Mouse (Mus musculus) heart, embryonic 16.5 days (tissue): ENCODE results near the gene Arl6. TPM values are rescaled to one million over a fixed set of nuclear protein-coding genes. Genes with fewer than 3 reads are reported as not detected.
A peak's percentile ranks its signal among the peaks of the same experiment; 100 is the strongest.

Experiments used
- ATAC-seq: fragments of 200-750 bp; cut with Nextera tagmentation; replicated peaks from 2 replicates; pipeline ENCODE4 v1.8.0; 2017; ENCODE audit warnings: moderate number of reproducible peaks; ENCODE audit not compliant: insufficient read depth, low FRiP score; ENCODE audit errors: extremely low read depth
- H3K27ac ChIP-seq: fragments of 300-500 bp; sonication (generic); 2 replicates; pipeline ENCODE4 v1.5.1; 2014; ENCODE audit warnings: mild to moderate bottlenecking, low read length, control low read depth, moderate library complexity
- H3K27me3 ChIP-seq: fragments of 300-500 bp; sonication (generic); 2 replicates; pipeline ENCODE4 v1.6.1; 2014; ENCODE audit warnings: low read length, mixed read lengths; ENCODE audit not compliant: control insufficient read depth, insufficient read depth
- H3K36me3 ChIP-seq: fragments of 300-500 bp; sonication (generic); 2 replicates; pipeline ENCODE4 v1.6.1; 2014; ENCODE audit not compliant: control insufficient read depth, insufficient read depth
- H3K4me1 ChIP-seq: fragments of 300-500 bp; sonication (generic); 2 replicates; pipeline ENCODE4 v1.6.1; 2014; ENCODE audit warnings: low read length, mixed read lengths; ENCODE audit not compliant: control insufficient read depth, insufficient read depth
- H3K4me2 ChIP-seq: fragments of 300-500 bp; sonication (generic); 2 replicates; pipeline ENCODE4 v1.6.1; 2014; ENCODE audit warnings: low read depth, mild to moderate bottlenecking, control low read depth, low read length
- H3K4me3 ChIP-seq: fragments of 300-500 bp; sonication (generic); 2 replicates; pipeline ENCODE4 v1.5.1; 2014; ENCODE audit warnings: mild to moderate bottlenecking, control low read depth, low read length
- H3K9ac ChIP-seq: fragments of 300-500 bp; sonication (generic); 2 replicates; pipeline ENCODE4 v1.6.1; 2014; ENCODE audit warnings: low read length, control low read depth
- H3K9me3 ChIP-seq: fragments of 300-500 bp; sonication (generic); replicated peaks from 2 replicates; pipeline ENCODE4 v1.6.1; 2016; ENCODE audit warnings: low read length; ENCODE audit not compliant: control insufficient read depth
- WGBS: fragments of 180-500 bp; shearing (Covaris S2); extraction: QIAGEN DNeasy Blood & Tissue Kit; methylation state at CpG from one replicate; pipeline ENCODE4 v1.1.7; 2014; 5-methylcytosine and 5-hydroxymethylcytosine counted together
- polyA plus RNA-seq: library from polyadenylated mRNA; unstranded; fragments of >200 nt; fragmentation: Nextera tagmentation; extraction: Ambion mirVana; gene quantifications from 2 replicates; pipeline ENCODE4 v1.2.1, GENCODE M21; 2015

Arl6 gene
- polyA plus RNA-seq, 1 experiment from 2014 or later = 24.8 TPM

GRCm38 (mm10) chr16:59573961-59574360 is 65.2 kb downstream of the Arl6 start:
- Histone ChIP-seq H3K4me2 (no peak overlapping the region), H3K4me3 (no peak overlapping the region), H3K4me1 (peaks cover 14% of the 10 kb centered on the region), H3K9me3 (no peaks in the 10 kb centered on the region), H3K36me3 (0 out of 2 replicates have a peak, but pooled peaks cover 2% of the 10 kb centered on the region), H3K27ac (no peak overlapping the region), H3K27me3 (no peaks in the 10 kb centered on the region), H3K9ac (no peak overlapping the region)
- 82% methylated on average over 11 of the region's 11 CpGs for WGBS
- ATAC-seq = no peak

GRCm38 (mm10) chr16:59572685-59573084 is 66.5 kb downstream of the Arl6 start:
- 57% methylated on average over 3 of the region's 3 CpGs for WGBS
- H3K9ac ChIP-seq = no peak overlapping the region
- peak overlapping the region; percentile 31; the same call in 1 of the 2 replicates for H3K27ac ChIP-seq
- 0 out of 2 replicates have a peak, but pooled peaks cover 2% of the 10 kb centered on the region for H3K36me3 ChIP-seq
- H3K4me2 ChIP-seq = no peak overlapping the region
- H3K9me3 ChIP-seq = no peaks in the 10 kb centered on the region
- no peak overlapping the region for H3K4me3 ChIP-seq
- peaks cover 27% of the 10 kb centered on the region for H3K4me1 ChIP-seq
- no peak for ATAC-seq
- H3K27me3 ChIP-seq = no peaks in the 10 kb centered on the region

- Histone ChIP-seq H3K27me3 (no peaks in the 10 kb centered on the region), H3K4me3 (no peak overlapping the region), H3K9ac (no peak overlapping the region), H3K27ac (no peak overlapping the region), H3K9me3 (no peaks in the 10 kb centered on the region), H3K36me3 (0 out of 2 replicates have a peak, but pooled peaks cover 2% of the 10 kb centered on the region), H3K4me1 (peaks cover 42% of the 10 kb centered on the region), H3K4me2 (no peak overlapping the region)
- no peak for ATAC-seq
- WGBS = 90% methylated on average over 8 of the region's 8 CpGs
These were observed 68.4 kb downstream of the Arl6 start for GRCm38 (mm10) chr16:59570807-59571206.

GRCm38 (mm10) chr16:59569837-59570236 is 69.4 kb downstream of the Arl6 start:
- no peak for ATAC-seq
- Histone ChIP-seq H3K9me3 (no peaks in the 10 kb centered on the region), H3K9ac (no peak overlapping the region; the same call in 1 of the 2 replicates), H3K4me1 (peaks cover 43% of the 10 kb centered on the region), H3K4me2 (no peak overlapping the region), H3K36me3 (peaks cover 6% of the 10 kb centered on the region), H3K27me3 (no peaks in the 10 kb centered on the region), H3K27ac (peak overlapping the region; percentile 39; the same call in 1 of the 2 replicates), H3K4me3 (no peak overlapping the region)
- WGBS = 47% methylated on average over 8 of the region's 8 CpGs

- H3K27me3 ChIP-seq = no peaks in the 10 kb centered on the region
- H3K9me3 ChIP-seq = no peaks in the 10 kb centered on the region
- H3K36me3 ChIP-seq = peaks cover 9% of the 10 kb centered on the region
- H3K27ac ChIP-seq = peak overlapping the region; percentile 40
- no peak overlapping the region for H3K9ac ChIP-seq
- WGBS = 59% methylated on average over 9 of the region's 10 CpGs
- H3K4me1 ChIP-seq = peaks cover 43% of the 10 kb centered on the region
- ATAC-seq = no peak
- no peak overlapping the region for H3K4me3 ChIP-seq
- no peak overlapping the region for H3K4me2 ChIP-seq
These were observed 71.3 kb downstream of the Arl6 start for GRCm38 (mm10) chr16:59567721-59568381.

- H3K27me3 ChIP-seq = no peaks in the 10 kb centered on the region
- H3K27ac ChIP-seq = peak overlapping the region; percentile 82
- peaks cover 41% of the 10 kb centered on the region for H3K4me1 ChIP-seq
- peak overlapping the region; percentile 42 for H3K4me2 ChIP-seq
- H3K36me3 ChIP-seq = peaks cover 9% of the 10 kb centered on the region
- WGBS = 36% methylated on average over 4 of the region's 4 CpGs
- peak; percentile 73 for ATAC-seq
- H3K9me3 ChIP-seq = no peaks in the 10 kb centered on the region
- H3K9ac ChIP-seq = no peak overlapping the region
- H3K4me3 ChIP-seq = no peak overlapping the region
These were observed 72.8 kb downstream of the Arl6 start for GRCm38 (mm10) chr16:59566437-59566836.

GRCm38 (mm10) chr16:59565631-59566030 is 73.6 kb downstream of the Arl6 start:
- H3K4me2 ChIP-seq = no peak overlapping the region
- ATAC-seq = no peak
- no peak overlapping the region for H3K27ac ChIP-seq
- H3K9me3 ChIP-seq = no peaks in the 10 kb centered on the region
- 85% methylated on average over 2 of the region's 2 CpGs for WGBS
- H3K27me3 ChIP-seq = no peaks in the 10 kb centered on the region
- H3K36me3 ChIP-seq = peaks cover 9% of the 10 kb centered on the region
- no peak overlapping the region for H3K4me3 ChIP-seq
- H3K9ac ChIP-seq = no peak overlapping the region
- peaks cover 41% of the 10 kb centered on the region for H3K4me1 ChIP-seq

GRCm38 (mm10) chr16:59564025-59564424 is 75.2 kb downstream of the Arl6 start:
- no peak overlapping the region for H3K27ac ChIP-seq
- peaks cover 29% of the 10 kb centered on the region for H3K4me1 ChIP-seq
- H3K4me2 ChIP-seq = no peak overlapping the region
- no peaks in the 10 kb centered on the region for H3K9me3 ChIP-seq
- WGBS = 85% methylated on average over 5 of the region's 5 CpGs
- H3K36me3 ChIP-seq = peaks cover 14% of the 10 kb centered on the region
- ATAC-seq = no peak
- H3K9ac ChIP-seq = no peak overlapping the region
- H3K27me3 ChIP-seq = no peaks in the 10 kb centered on the region
- no peak overlapping the region for H3K4me3 ChIP-seq
